Mouse (Mus musculus) layer of hippocampus, postnatal 14 days (tissue): ENCODE results near the gene Rbbp7. TPM values are rescaled to one million over a fixed set of nuclear protein-coding genes. Genes with fewer than 3 reads are reported as not detected.

Experiments
- DNase-seq, 2 experiments: peaks; one replicate each; pipeline ENCODE4 v3.0.0; 2021 to 2022; ENCODE audit warnings: low spot score in 2 of 2, mixed read lengths in 1 of 2
- total RNA-seq, 2 experiments: library from RNA; stranded (reverse); gene quantifications; 2 replicates each; pipeline ENCODE4 v1.2.3; 2021

Rbbp7 gene
- total RNA-seq, 2 experiments from 2014 or later: 150 to 153 TPM

- peak in 1 of 2 experiments; percentile 15 for DNase-seq
Observed at GRCm38 (mm10) chrX:162800371-162800770, 40.2 kb downstream of the Rbbp7 start.

- DNase-seq: no peak
Observed at GRCm38 (mm10) chrX:162828016-162828415, 67.8 kb downstream of the Rbbp7 start.

Other genes with a start within 250 kb of the Rbbp7 start
- 100 to 1,000 TPM in 1 of 2 experiments, 10 to 100 TPM in 1; 87.3 to 113 TPM for gene Reps2, start 116.8 kb upstream of the Rbbp7 start, total RNA-seq
- gene Txlng, start 69.1 kb downstream of the Rbbp7 start, total RNA-seq: 10 to 100 TPM; 19.9 to 20.3 TPM
- gene Syap1, start 128.0 kb downstream of the Rbbp7 start, total RNA-seq: 10 to 100 TPM; 32.4 to 34.2 TPM
- gene Ctps2, start 140.8 kb downstream of the Rbbp7 start, total RNA-seq: 10 to 100 TPM; 45.8 to 58.4 TPM
- not detected for gene S100g, start 204.2 kb downstream of the Rbbp7 start, total RNA-seq